Mouse (Mus musculus) liver, embryonic 12.5 days (tissue): ENCODE results near the gene Tmem30b. TPM values are rescaled to one million over a fixed set of nuclear protein-coding genes. Genes with fewer than 3 reads are reported as not detected.

Experiments
- ATAC-seq: fragments of 200-750 bp; cut with Nextera tagmentation; 2 replicates; pipeline ENCODE4 v1.8.0; 2017; ENCODE audit warnings: moderate number of reproducible peaks, mild to moderate bottlenecking, moderate library complexity
- H3K27ac ChIP-seq: fragments of 300-500 bp; sonication (generic); 2 replicates; pipeline ENCODE4 v1.5.1; 2016; ENCODE audit warnings: mild to moderate bottlenecking
- H3K27me3 ChIP-seq: fragments of 300-500 bp; sonication (generic); replicated peaks from 2 replicates; pipeline ENCODE4 v1.6.1; 2016; ENCODE audit warnings: mild to moderate bottlenecking, moderate library complexity
- H3K36me3 ChIP-seq: fragments of 300-500 bp; sonication (generic); 2 replicates; pipeline ENCODE4 v1.6.1; 2016; ENCODE audit warnings: mild to moderate bottlenecking, moderate library complexity
- H3K4me1 ChIP-seq: fragments of 300-500 bp; sonication (generic); 2 replicates; pipeline ENCODE4 v1.6.1; 2016
- H3K4me2 ChIP-seq: fragments of 300-500 bp; sonication (generic); 2 replicates; pipeline ENCODE4 v1.6.1; 2016; ENCODE audit warnings: mild to moderate bottlenecking, moderate library complexity
- H3K4me3 ChIP-seq: fragments of 300-500 bp; sonication (generic); 2 replicates; pipeline ENCODE4 v1.5.1; 2016; ENCODE audit warnings: mild to moderate bottlenecking, moderate library complexity
- H3K9ac ChIP-seq: fragments of 300-500 bp; sonication (generic); 2 replicates; pipeline ENCODE4 v1.6.1; 2016; ENCODE audit warnings: mild to moderate bottlenecking, moderate library complexity
- H3K9me3 ChIP-seq: fragments of 300-500 bp; sonication (generic); replicated peaks from 2 replicates; pipeline ENCODE4 v1.6.1; 2016; ENCODE audit warnings: mild to moderate bottlenecking, moderate library complexity
- WGBS: fragments of 180-500 bp; shearing (Covaris S2); methylation state at CpG from one replicate; pipeline ENCODE4 v1.1.7; 2016; ENCODE audit not compliant: insufficient replicate concordance; 5-methylcytosine and 5-hydroxymethylcytosine counted together
- polyA plus RNA-seq: library from polyadenylated mRNA; unstranded; fragments of >200 nt; fragmentation: Nextera tagmentation; extraction: Ambion mirVana; gene quantifications from 2 replicates; pipeline ENCODE4 v1.2.1, GENCODE M21; 2016

The Tmem30b gene
- polyA plus RNA-seq: 0.60 and 0.87 TPM in 2 replicates

- H3K36me3 ChIP-seq: no peaks in the 10 kb centered on the region
- H3K9ac ChIP-seq: peak within 1 kb of the TSS; percentile 24
- H3K9me3 ChIP-seq: no peaks in the 10 kb centered on the region
- H3K4me3 ChIP-seq: peak within 1 kb of the TSS; percentile 46
- peaks cover 87% of the 10 kb centered on the region for H3K27me3 ChIP-seq
- peak; percentile 54; the same call in 1 of the 2 replicates for ATAC-seq
- H3K4me1 ChIP-seq: peaks cover 13% of the 10 kb centered on the region
- H3K4me2 ChIP-seq: peak within 1 kb of the TSS; percentile 68
- H3K27ac ChIP-seq: no peak within 1 kb of the TSS
- 4% methylated on average over 42 of the region's 61 CpGs for WGBS
Observed at GRCm38 (mm10) chr12:73546086-73546711, at the start of gene Tmem30b. Gene Tmem30b (minus strand): TSS chr12:73546392.

GRCm38 (mm10) chr12:73595226-73595625 is 49.0 kb upstream of the Tmem30b start:
- WGBS: 40% methylated on average over 8 of the region's 8 CpGs
- Histone ChIP-seq H3K27me3 (no peaks in the 10 kb centered on the region), H3K9ac (no peak overlapping the region), H3K9me3 (no peaks in the 10 kb centered on the region), H3K27ac (no peak overlapping the region), H3K4me3 (no peak overlapping the region), H3K4me2 (no peak overlapping the region), H3K4me1 (peaks cover 12% of the 10 kb centered on the region; the same call in 1 of the 2 replicates), H3K36me3 (no peaks in the 10 kb centered on the region)
- ATAC-seq: no peak

- no peak for ATAC-seq
- WGBS: 50% methylated on average over 9 of the region's 9 CpGs
- no peak overlapping the region for H3K27ac ChIP-seq
- no peak overlapping the region for H3K4me2 ChIP-seq
- peaks cover 12% of the 10 kb centered on the region; the same call in 1 of the 2 replicates for H3K4me1 ChIP-seq
- no peak overlapping the region for H3K9ac ChIP-seq
- no peaks in the 10 kb centered on the region for H3K27me3 ChIP-seq
- H3K4me3 ChIP-seq: no peak overlapping the region
- H3K9me3 ChIP-seq: no peaks in the 10 kb centered on the region
- H3K36me3 ChIP-seq: no peaks in the 10 kb centered on the region
Observed at GRCm38 (mm10) chr12:73594177-73594745, 48.1 kb upstream of the Tmem30b start.

- Histone ChIP-seq H3K27me3 (no peaks in the 10 kb centered on the region), H3K4me2 (no peak overlapping the region), H3K4me3 (no peak overlapping the region), H3K36me3 (no peaks in the 10 kb centered on the region), H3K9ac (no peak overlapping the region), H3K4me1 (peaks cover 10% of the 10 kb centered on the region; the same call in 1 of the 2 replicates), H3K27ac (no peak overlapping the region), H3K9me3 (no peaks in the 10 kb centered on the region)
- 27% methylated on average over 12 of the region's 12 CpGs for WGBS
- ATAC-seq: no peak
Observed at GRCm38 (mm10) chr12:73593021-73593798, 47.0 kb upstream of the Tmem30b start.

- 47% methylated on average over 8 of the region's 11 CpGs for whole genome bisulfite sequencing
- ATAC-seq: no peak
- H3K9ac ChIP-seq: no peak overlapping the region
- H3K4me3 ChIP-seq: no peak overlapping the region
- H3K36me3 ChIP-seq: no peaks in the 10 kb centered on the region
- H3K9me3 ChIP-seq: no peaks in the 10 kb centered on the region
- no peak overlapping the region for H3K27ac ChIP-seq
- peaks cover 8% of the 10 kb centered on the region; the same call in 1 of the 2 replicates for H3K27me3 ChIP-seq
- H3K4me2 ChIP-seq: no peak overlapping the region
- H3K4me1 ChIP-seq: 0 out of 2 replicates have a peak, but pooled peaks cover 5% of the 10 kb centered on the region
Observed at GRCm38 (mm10) chr12:73591625-73592024, 45.4 kb upstream of the Tmem30b start.

- Histone ChIP-seq H3K27ac (no peak overlapping the region), H3K4me1 (0 out of 2 replicates have a peak, but pooled peaks cover 6% of the 10 kb centered on the region), H3K27me3 (peaks cover 15% of the 10 kb centered on the region), H3K36me3 (no peaks in the 10 kb centered on the region), H3K4me2 (no peak overlapping the region), H3K9me3 (no peaks in the 10 kb centered on the region), H3K9ac (no peak overlapping the region), H3K4me3 (no peak overlapping the region)
- no peak for ATAC-seq
- 74% methylated on average over 15 of the region's 15 CpGs for WGBS
Observed at GRCm38 (mm10) chr12:73590627-73591276, 44.6 kb upstream of the Tmem30b start.

- no peak overlapping the region for H3K4me2 ChIP-seq
- H3K4me3 ChIP-seq: no peak overlapping the region
Observed at GRCm38 (mm10) chr12:73587262-73587661, 41.1 kb upstream of the Tmem30b start.

GRCm38 (mm10) chr12:73585850-73586249 is 39.7 kb upstream of the Tmem30b start:
- WGBS: 5% methylated on average over 7 of the region's 7 CpGs
- Histone ChIP-seq H3K27ac (no peak overlapping the region), H3K36me3 (no peaks in the 10 kb centered on the region), H3K4me3 (peak overlapping the region; percentile 61), H3K27me3 (peaks cover 48% of the 10 kb centered on the region), H3K9me3 (no peaks in the 10 kb centered on the region), H3K4me1 (peaks cover 16% of the 10 kb centered on the region), H3K9ac (no peak overlapping the region), H3K4me2 (peak overlapping the region; percentile 76)
- ATAC-seq: no peak

More at GRCm38 (mm10) chr12:73587262-73587661, 41.1 kb upstream of the Tmem30b start:
- no peaks in the 10 kb centered on the region for H3K9me3 ChIP-seq
- peaks cover 16% of the 10 kb centered on the region for H3K4me1 ChIP-seq
- no peak overlapping the region for H3K9ac ChIP-seq
- 30% methylated on average over 3 of the region's 3 CpGs for WGBS
- H3K36me3 ChIP-seq: no peaks in the 10 kb centered on the region
- ATAC-seq: no peak
- H3K27ac ChIP-seq: no peak overlapping the region
- H3K27me3 ChIP-seq: peaks cover 41% of the 10 kb centered on the region

GRCm38 (mm10) chr12:73585241-73585801 is 39.1 kb upstream of the Tmem30b start:
- 1% methylated on average over 33 of the region's 33 CpGs for WGBS
- peak; percentile 26 for ATAC-seq
- H3K27me3 ChIP-seq: peaks cover 48% of the 10 kb centered on the region
- 0 out of 2 replicates have a peak overlapping the region, but pooled peaks have one; percentile 60 for H3K27ac ChIP-seq
- peak overlapping the region; percentile 65 for H3K9ac ChIP-seq
- H3K4me1 ChIP-seq: peaks cover 16% of the 10 kb centered on the region
- H3K36me3 ChIP-seq: no peaks in the 10 kb centered on the region
- H3K4me2 ChIP-seq: peak overlapping the region; percentile 76
- H3K9me3 ChIP-seq: no peaks in the 10 kb centered on the region
- peak overlapping the region; percentile 61 for H3K4me3 ChIP-seq

GRCm38 (mm10) chr12:73584610-73585240 is 38.5 kb upstream of the Tmem30b start, which contains the start of gene Prkch:
Gene Prkch (plus strand): TSS chr12:73584796.
- peak within 1 kb of the TSS; percentile 60; the same call in 1 of the 2 replicates for H3K27ac ChIP-seq
- peak; percentile 62 for ATAC-seq
- peak within 1 kb of the TSS; percentile 61 for H3K4me3 ChIP-seq
- H3K9ac ChIP-seq: peak within 1 kb of the TSS; percentile 65
- H3K4me1 ChIP-seq: peaks cover 16% of the 10 kb centered on the region
- peaks cover 48% of the 10 kb centered on the region for H3K27me3 ChIP-seq
- H3K4me2 ChIP-seq: peak within 1 kb of the TSS; percentile 76
- no peaks in the 10 kb centered on the region for H3K9me3 ChIP-seq
- no peaks in the 10 kb centered on the region for H3K36me3 ChIP-seq
- under 1% methylated on average over 57 of the region's 61 CpGs for WGBS
